Mouse (Mus musculus): ENCODE results near the gene Fosl1.

DNA sequence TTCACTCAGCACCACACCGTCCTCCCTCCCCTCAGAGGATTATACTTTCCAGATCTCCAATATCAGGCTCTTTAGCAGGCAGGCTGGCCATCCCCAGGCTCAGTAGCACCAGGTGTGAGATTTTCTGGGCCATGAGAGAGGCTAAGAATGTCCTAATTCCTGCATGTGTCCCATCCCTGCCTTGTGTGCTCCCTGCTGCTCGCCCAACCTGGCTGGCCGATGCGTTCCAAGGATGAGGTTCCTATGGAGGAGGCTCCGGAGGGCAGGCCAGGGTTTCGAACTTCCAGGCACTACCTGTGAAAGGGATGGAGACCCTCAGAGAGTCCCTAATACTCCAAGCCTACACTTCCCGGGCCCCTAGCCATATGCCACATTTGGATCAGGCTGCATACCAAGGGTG lies 38.5 kb downstream of the Fosl1 start:
- TF ChIP-seq CTCF (IDR thresholded peaks at IDR 0.05; ENCODE audit: control insufficient read depth, insufficient read depth, low read length) (no peak), POLR2A (IDR thresholded peaks at IDR 0.05; ENCODE audit: borderline replicate concordance, control insufficient read depth, low read depth, low read length) (no peak)

Measured in bone marrow, adult 2 months (tissue).